Mouse (Mus musculus) G1E (cell line): ENCODE results near the gene Tmem150a.

Experiments used
- CTCF ChIP-seq: IDR thresholded peaks from 2 replicates; pipeline ENCODE4 v1.5.1; 2012; ENCODE audit warnings: low read depth, low read length, inconsistent platforms, mixed read lengths
- GATA1 ChIP-seq: IDR thresholded peaks from 2 replicates; pipeline ENCODE4 v1.6.1; 2012; ENCODE audit warnings: borderline replicate concordance, low read length, inconsistent platforms, mixed read lengths
- GATA2 ChIP-seq: IDR thresholded peaks from 2 replicates; pipeline ENCODE4 v1.6.1; 2012; ENCODE audit warnings: low read depth, low read length, inconsistent platforms, borderline replicate concordance
- POLR2AphosphoS5 ChIP-seq: IDR thresholded peaks from 2 replicates; pipeline ENCODE4 v1.6.1; 2012; ENCODE audit warnings: low read depth, low read length, inconsistent platforms; ENCODE audit not compliant: insufficient replicate concordance
- TAL1 ChIP-seq: conservative IDR thresholded peaks from 2 replicates; pipeline ENCODE4 v1.6.1; 2012; ENCODE audit warnings: low read depth, low read length, inconsistent platforms, mixed read lengths

DNA sequence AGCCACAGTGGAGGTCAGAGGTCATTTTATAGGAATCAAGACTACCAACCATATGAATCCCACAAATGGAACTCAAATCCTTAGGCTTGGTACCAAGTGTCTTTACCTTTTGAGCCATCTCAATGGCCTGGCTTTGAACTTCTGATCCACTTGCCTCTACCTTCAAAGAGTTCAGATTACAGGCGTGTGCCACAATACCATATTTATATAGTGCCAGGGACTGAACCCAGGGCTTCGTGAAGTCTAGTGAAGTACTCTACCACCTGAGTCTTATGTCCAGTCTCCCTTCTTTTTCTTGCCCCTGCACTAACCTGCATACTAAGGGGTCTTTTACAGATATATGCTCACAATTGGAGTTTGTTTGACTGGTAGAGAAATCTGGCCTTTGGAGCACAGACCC lies 31.3 kb downstream of the Tmem150a start:
- TF ChIP-seq CTCF (no peak), TAL1 (no peak), POLR2AphosphoS5 (no peak), GATA1 (no peak), GATA2 (no peak)
